12 mouse cellular contexts compared by ENCODE assay signal in genomic region chr13:99724245-99724644, GRCm38 (mm10).
A peak's percentile ranks its signal among the peaks of the same experiment; 100 is the strongest.
DNase-seq lines count a peak whose midpoint lies in the region; ATAC-seq lines count a peak whose summit lies in the region.
"Had no signal": no experiment of that assay in that cellular context is flagged by ENCODE, and none has a peak within 500 bp of the region (broad histone marks: within the 10 kb centered on the region; RNA-seq: fewer than 3 reads in every experiment).

No protein-coding gene starts in this region.

- no peaks in the 10 kb centered on the region for H3K36me3 ChIP-seq in neural tube, embryonic 11.5 days (ENCODE audit: control insufficient read depth, insufficient read depth, low read length)
- H3K36me3 ChIP-seq in forebrain, embryonic 15.5 days: no peaks in the 10 kb centered on the region
- no peaks in the 10 kb centered on the region for H3K36me3 ChIP-seq in midbrain, embryonic 12.5 days
- no peaks in the 10 kb centered on the region for H3K36me3 ChIP-seq in limb, embryonic 10.5 days

- no peak overlapping the region; the same call in 1 of the 2 replicates for H3K27ac ChIP-seq in neural tube, embryonic 11.5 days (ENCODE audit: low read depth, low read length)
- H3K27ac ChIP-seq in forebrain, embryonic 15.5 days (replicated peaks): peak overlapping the region; percentile 13
- H3K27ac ChIP-seq in midbrain, embryonic 12.5 days (replicated peaks): peak overlapping the region; percentile 72
- no peak overlapping the region for H3K27ac ChIP-seq in limb, embryonic 10.5 days

- peak; percentile 31; the same call in 1 of the 2 replicates for ATAC-seq in neural tube, embryonic 11.5 days (ENCODE audit: insufficient read depth, low FRiP score, low TSS enrichment)
- no peak; the same call in 1 of the 2 replicates for ATAC-seq in forebrain, embryonic 15.5 days (replicated peaks)
- ATAC-seq in midbrain, embryonic 12.5 days (ENCODE audit: low FRiP score, low read depth): no peak
- ATAC-seq: inflammation-experienced regulatory T-cells, adult 6 months had no signal

- 43% methylated on average over 7 of the region's 7 CpGs for WGBS in neural tube, embryonic 11.5 days
- 34% methylated on average over 7 of the region's 7 CpGs for WGBS in forebrain, embryonic 15.5 days
- 57% methylated on average over 7 of the region's 7 CpGs for WGBS in midbrain, embryonic 12.5 days
- WGBS in limb, embryonic 10.5 days: 58% methylated on average over 7 of the region's 7 CpGs

- H3K4me2 ChIP-seq in neural tube, embryonic 11.5 days (ENCODE audit: low read depth): no peak overlapping the region
- no peak overlapping the region for H3K4me2 ChIP-seq in forebrain, embryonic 15.5 days (replicated peaks)
- H3K4me2 ChIP-seq in midbrain, embryonic 12.5 days (replicated peaks): 0 out of 2 replicates have a peak overlapping the region, but pooled peaks have one; percentile 7

- H3K4me3 ChIP-seq in neural tube, embryonic 11.5 days (ENCODE audit: low read depth, low read length): no peak overlapping the region
- H3K4me3 ChIP-seq in forebrain, embryonic 15.5 days: no peak overlapping the region
- H3K4me3 ChIP-seq in midbrain, embryonic 12.5 days: no peak overlapping the region
- H3K4me3 ChIP-seq in limb, embryonic 10.5 days: no peak overlapping the region
- H3K4me3 ChIP-seq: megakaryocyte, embryonic 14.5 days had no signal

- H3K9me3 ChIP-seq in neural tube, embryonic 11.5 days (ENCODE audit: control insufficient read depth, low read length): no peaks in the 10 kb centered on the region
- no peaks in the 10 kb centered on the region for H3K9me3 ChIP-seq in forebrain, embryonic 15.5 days
- H3K9me3 ChIP-seq in midbrain, embryonic 12.5 days: no peaks in the 10 kb centered on the region
- H3K9me3 ChIP-seq in limb, embryonic 10.5 days (replicated peaks): no peaks in the 10 kb centered on the region

- DNase-seq in neural tube, embryonic 11.5 days (ENCODE audit: low spot score): peak; percentile 17
- DNase-seq in neural tube, embryonic 10.5 days (ENCODE audit: extremely low spot score, low spot score): no peak
- DNase-seq in limb, embryonic 10.5 days (ENCODE audit: low spot score): no peak
- DNase-seq in spleen, postnatal 10 days (ENCODE audit: low spot score in 2 of 2): no peak
- DNase-seq in thymus, postnatal 25 days: no peak
- DNase-seq: cerebellum, adult 9-10 months; gastrocnemius, postnatal 10 days; thymus, postnatal 4 days had no signal

- no peaks in the 10 kb centered on the region for H3K27me3 ChIP-seq in neural tube, embryonic 11.5 days (ENCODE audit: control insufficient read depth, insufficient read depth, low read length)
- H3K27me3 ChIP-seq in forebrain, embryonic 15.5 days: no peaks in the 10 kb centered on the region
- no peaks in the 10 kb centered on the region for H3K27me3 ChIP-seq in midbrain, embryonic 12.5 days
- no peaks in the 10 kb centered on the region for H3K27me3 ChIP-seq in limb, embryonic 10.5 days (ENCODE audit: low read depth, poor library complexity, severe bottlenecking)
- H3K27me3 ChIP-seq: megakaryocyte, embryonic 14.5 days had no signal

- H3K9ac ChIP-seq in neural tube, embryonic 11.5 days (ENCODE audit: low read length): no peak overlapping the region
- no peak overlapping the region for H3K9ac ChIP-seq in forebrain, embryonic 15.5 days (replicated peaks)
- 0 out of 2 replicates have a peak overlapping the region, but pooled peaks have one; percentile 34 for H3K9ac ChIP-seq in midbrain, embryonic 12.5 days (replicated peaks)

- peaks cover 3% of the 10 kb centered on the region; the same call in 1 of the 2 replicates for H3K4me1 ChIP-seq in neural tube, embryonic 11.5 days (ENCODE audit: control insufficient read depth, insufficient read depth, low read length)
- H3K4me1 ChIP-seq in forebrain, embryonic 15.5 days: peaks cover 11% of the 10 kb centered on the region
- H3K4me1 ChIP-seq in midbrain, embryonic 12.5 days: peaks cover 15% of the 10 kb centered on the region
- peaks cover 33% of the 10 kb centered on the region for H3K4me1 ChIP-seq in limb, embryonic 10.5 days
- H3K4me1 ChIP-seq: megakaryocyte, embryonic 14.5 days had no signal

Comparison
In these comparisons a context has a peak if more than half of its experiments do, and no peak if none do; other contexts are left out.
1. H3K27ac ChIP-seq: peak in forebrain, embryonic 15.5 days (single experiment) and midbrain, embryonic 12.5 days (single experiment); none in neural tube, embryonic 11.5 days (single experiment) and limb, embryonic 10.5 days (single experiment).